Mouse (Mus musculus): ENCODE data around the gene Foxj3.
"Not testable (repeated sequence)": the region's sequence is repeated elsewhere in the genome, so short reads cannot be mapped to it uniquely, and the experiment has no call there.

The Foxj3 gene

GRCm38 (mm10) chr4:119536615-119537014, at the start of gene Foxj3:
Gene Foxj3 (plus strand): TSS chr4:119537004.
- DNase-seq (ENCODE audit: extremely low spot score): not testable (repeated sequence)

- DNase-seq (ENCODE audit: extremely low spot score): no peak
These were observed 47.1 kb upstream of the Foxj3 start for GRCm38 (mm10) chr4:119489666-119490065.

- DNase-seq (ENCODE audit: extremely low spot score): no peak
These were observed 46.0 kb upstream of the Foxj3 start for GRCm38 (mm10) chr4:119490806-119491205.

- DNase-seq (ENCODE audit: extremely low spot score): peak; percentile 77
These were observed 44.4 kb upstream of the Foxj3 start, which contains the start of gene Rimkla for GRCm38 (mm10) chr4:119492291-119492932. Gene Rimkla (minus strand): TSS chr4:119492628.

- DNase-seq (ENCODE audit: extremely low spot score): no peak
These were observed 43.9 kb upstream of the Foxj3 start for GRCm38 (mm10) chr4:119492933-119493327.

- DNase-seq (ENCODE audit: extremely low spot score): no peak
These were observed 38.4 kb upstream of the Foxj3 start for GRCm38 (mm10) chr4:119498319-119498848.

GRCm38 (mm10) chr4:119511591-119511990, 25.2 kb upstream of the Foxj3 start:
- DNase-seq (ENCODE audit: extremely low spot score): no peak

GRCm38 (mm10) chr4:119512731-119513141, 24.1 kb upstream of the Foxj3 start:
- DNase-seq (ENCODE audit: extremely low spot score): no peak

- no peak for DNase-seq (ENCODE audit: extremely low spot score)
These were observed 13.2 kb upstream of the Foxj3 start for GRCm38 (mm10) chr4:119523575-119523974.

- no peak for DNase-seq (ENCODE audit: extremely low spot score)
These were observed 12.8 kb upstream of the Foxj3 start for GRCm38 (mm10) chr4:119524010-119524409.

- DNase-seq (ENCODE audit: extremely low spot score): no peak
These were observed 12.3 kb upstream of the Foxj3 start for GRCm38 (mm10) chr4:119524466-119524865.

- DNase-seq (ENCODE audit: extremely low spot score): no peak
These were observed 10.4 kb upstream of the Foxj3 start for GRCm38 (mm10) chr4:119526329-119526845.

- DNase-seq (ENCODE audit: extremely low spot score): no peak
These were observed 5.0 kb upstream of the Foxj3 start for GRCm38 (mm10) chr4:119531813-119532212.

- no peak for DNase-seq (ENCODE audit: extremely low spot score)
These were observed 1.7 kb upstream of the Foxj3 start for GRCm38 (mm10) chr4:119535103-119535502.

- no peak for DNase-seq (ENCODE audit: extremely low spot score)
These were observed 632 bp downstream of the Foxj3 start for GRCm38 (mm10) chr4:119537436-119537835.

- peak; percentile 94 for DNase-seq (ENCODE audit: extremely low spot score)
These were observed 2.4 kb downstream of the Foxj3 start, which contains the start of gene Frg2f1 for GRCm38 (mm10) chr4:119539031-119539824. Gene Frg2f1 (minus strand): TSS chr4:119539529.

- DNase-seq (ENCODE audit: extremely low spot score): peak; percentile 64
These were observed 3.2 kb downstream of the Foxj3 start for GRCm38 (mm10) chr4:119539836-119540532.

- DNase-seq (ENCODE audit: extremely low spot score): no peak
These were observed 3.7 kb downstream of the Foxj3 start for GRCm38 (mm10) chr4:119540533-119540890.

GRCm38 (mm10) chr4:119550864-119551263, 14.1 kb downstream of the Foxj3 start:
- no peak for DNase-seq (ENCODE audit: extremely low spot score)

GRCm38 (mm10) chr4:119555466-119555865, 18.7 kb downstream of the Foxj3 start:
- DNase-seq (ENCODE audit: extremely low spot score): no peak

GRCm38 (mm10) chr4:119563136-119563535, 26.3 kb downstream of the Foxj3 start:
- DNase-seq (ENCODE audit: extremely low spot score): no peak

- DNase-seq (ENCODE audit: extremely low spot score): no peak
These were observed 29.6 kb downstream of the Foxj3 start for GRCm38 (mm10) chr4:119566322-119566835.

All from embryo, embryonic 9.5 days (tissue).